ENCODE assay signal across 9 mouse cellular contexts in the genomic region with DNA sequence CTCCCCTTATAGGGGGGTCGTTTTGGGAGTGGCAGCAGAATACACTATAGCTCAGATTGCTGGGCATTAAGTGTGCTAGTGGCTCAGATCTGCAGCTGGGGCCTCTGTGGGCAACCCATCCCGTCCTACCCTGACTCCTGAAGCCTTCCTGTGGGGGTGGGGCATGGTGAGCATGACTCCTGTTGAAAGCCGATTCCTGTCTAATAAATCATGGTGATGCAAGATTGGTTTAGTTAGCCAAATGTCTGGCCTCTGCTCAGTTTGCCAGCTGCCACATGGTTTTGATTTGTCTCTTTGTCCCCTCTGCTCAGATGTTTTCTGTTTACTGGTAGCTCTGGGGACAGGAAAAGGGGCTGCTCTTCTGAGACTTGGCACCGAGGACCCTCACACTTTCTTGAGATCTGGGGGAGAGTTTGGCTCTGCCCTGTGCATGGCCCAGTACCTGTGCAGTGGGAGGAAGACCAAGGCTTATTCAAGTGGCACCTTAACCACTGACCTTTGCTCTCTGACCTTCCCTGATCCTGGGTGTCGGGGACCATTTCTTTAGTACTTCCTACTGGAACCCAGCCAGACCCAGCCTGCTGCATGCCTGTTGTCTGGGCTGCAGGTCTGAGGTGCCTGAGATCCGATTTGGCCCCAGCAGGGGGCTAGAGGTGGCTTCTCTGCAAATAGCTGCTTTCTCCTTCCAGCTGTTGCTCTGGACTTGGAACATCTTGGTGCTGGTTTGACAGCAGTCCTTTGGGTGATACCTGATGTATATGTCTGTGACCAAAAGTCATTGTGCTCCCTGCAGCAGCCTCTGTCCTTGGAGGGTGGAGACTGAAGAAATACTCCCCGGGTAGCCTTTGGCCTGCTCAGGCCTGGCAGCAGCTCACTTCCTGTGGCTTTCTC. TPM values are rescaled to one million over a fixed set of nuclear protein-coding genes. Genes with fewer than 3 reads are reported as not detected.
DNase-seq lines count a peak whose midpoint lies in the region; ATAC-seq lines count a peak whose summit lies in the region.
"Had no signal": no experiment of that assay in that cellular context is flagged by ENCODE, and none has a peak within 500 bp of the region (broad histone marks: within the 10 kb centered on the region; RNA-seq: fewer than 3 reads in every experiment).

No protein-coding gene starts in this region.

- no peak overlapping the region for H3K4me3 ChIP-seq in embryonic facial prominence, embryonic 10.5 days
- no peak overlapping the region for H3K4me3 ChIP-seq in hindbrain, embryonic 11.5 days (ENCODE audit: low read depth, low read length)
- H3K4me3 ChIP-seq: neural tube, embryonic 12.5 days had no signal

- H3K9me3 ChIP-seq in embryonic facial prominence, embryonic 10.5 days: no peaks in the 10 kb centered on the region
- H3K9me3 ChIP-seq in hindbrain, embryonic 11.5 days (ENCODE audit: control insufficient read depth, low read length): no peaks in the 10 kb centered on the region
- H3K9me3 ChIP-seq: neural tube, embryonic 12.5 days had no signal

- no peak for ATAC-seq in erythroblast, adult 5-6 weeks (replicated peaks; ENCODE audit: low FRiP score, poor library complexity, severe bottlenecking)
- ATAC-seq in hindbrain, embryonic 11.5 days (ENCODE audit: low FRiP score): no peak
- no peak for ATAC-seq in monocyte, adult 5-6 weeks (replicated peaks; ENCODE audit: insufficient number of reproducible peaks, low FRiP score, low TSS enrichment, poor library complexity, severe bottlenecking)

- H3K4me1 ChIP-seq in embryonic facial prominence, embryonic 10.5 days: peaks cover 58% of the 10 kb centered on the region
- H3K4me1 ChIP-seq in hindbrain, embryonic 11.5 days (replicated peaks; ENCODE audit: control insufficient read depth, insufficient read depth, low read length): peaks cover 4% of the 10 kb centered on the region

- peak overlapping the region; percentile 83 for H3K27ac ChIP-seq in embryonic facial prominence, embryonic 10.5 days (replicated peaks)
- no peak overlapping the region for H3K27ac ChIP-seq in hindbrain, embryonic 11.5 days (ENCODE audit: low read depth, low read length)
- H3K27ac ChIP-seq: neural tube, embryonic 12.5 days had no signal

- peak; percentile 57 for DNase-seq in urinary bladder, postnatal 14 days (ENCODE audit: low spot score)
- DNase-seq in urinary bladder, adult 2 months (ENCODE audit: low spot score): no peak
- DNase-seq in embryonic facial prominence, embryonic 10.5 days (ENCODE audit: low spot score): peak; percentile 75
- peak; percentile 66 to 69 for DNase-seq in kidney, postnatal 25 days
- no peak for DNase-seq in hindbrain, embryonic 11.5 days (ENCODE audit: low spot score)
- DNase-seq: heart, postnatal 4 days had no signal

- H3K36me3 ChIP-seq in embryonic facial prominence, embryonic 10.5 days (replicated peaks): 0 out of 2 replicates have a peak, but pooled peaks cover 5% of the 10 kb centered on the region
- H3K36me3 ChIP-seq in hindbrain, embryonic 11.5 days (ENCODE audit: control insufficient read depth, insufficient read depth, low read length): no peaks in the 10 kb centered on the region

- no peaks in the 10 kb centered on the region for H3K27me3 ChIP-seq in embryonic facial prominence, embryonic 10.5 days (replicated peaks; ENCODE audit: low read depth, poor library complexity, severe bottlenecking)
- H3K27me3 ChIP-seq in hindbrain, embryonic 11.5 days (ENCODE audit: control insufficient read depth, insufficient read depth, low read length): no peaks in the 10 kb centered on the region
- H3K27me3 ChIP-seq: neural tube, embryonic 12.5 days had no signal

- no peak overlapping the region for H3K9ac ChIP-seq in hindbrain, embryonic 11.5 days (ENCODE audit: low read depth, low read length)
- H3K9ac ChIP-seq: neural tube, embryonic 12.5 days had no signal

- H3K4me2 ChIP-seq in hindbrain, embryonic 11.5 days (replicated peaks; ENCODE audit: low read depth, low read length): no peak overlapping the region
- H3K4me2 ChIP-seq: neural tube, embryonic 12.5 days had no signal

- 31% methylated on average over 7 of the region's 7 CpGs for WGBS in embryonic facial prominence, embryonic 10.5 days
- 50% methylated on average over 7 of the region's 7 CpGs for WGBS in hindbrain, embryonic 11.5 days

RNA-seq across cellular contexts. Expression of gene Atp6v0e2, which starts 4.4 kb away (rescaled TPM):
- polyA plus RNA-seq in urinary bladder, adult 2 months (2012; rRNA removed): 50.0 and 56.9 TPM in 2 replicates
- polyA plus RNA-seq in embryonic facial prominence, embryonic 10.5 days (2016; fragmentation: Nextera tagmentation; extraction: Ambion mirVana): 22.7 and 24.1 TPM in 2 replicates
- total RNA-seq in erythroblast, adult 5-6 weeks (2015; ENCODE audit: low replicate concordance): not detected in 2 replicates
- total RNA-seq in erythroblast, adult 5-6 weeks (2017; ENCODE audit: low replicate concordance): not detected in 2 replicates
- 55.1 and 59.0 TPM in 2 replicates for polyA plus RNA-seq in hindbrain, embryonic 11.5 days (2014; fragmentation: Nextera tagmentation; extraction: Ambion mirVana)
- 1.8 TPM in 1 of 3 replicates, not detected in the others for total RNA-seq in monocyte, adult 5-6 weeks (2017)

RNA-seq across cellular contexts. Expression of gene Lrrc61, which starts 12.8 kb away (rescaled TPM):
- polyA plus RNA-seq in urinary bladder, adult 2 months (2012; rRNA removed): 12.3 and 13.4 TPM in 2 replicates
- polyA plus RNA-seq in embryonic facial prominence, embryonic 10.5 days (2016; fragmentation: Nextera tagmentation; extraction: Ambion mirVana): 17.7 and 18.9 TPM in 2 replicates
- 2.3 and 8.4 TPM in 2 replicates for total RNA-seq in erythroblast, adult 5-6 weeks (2015; ENCODE audit: low replicate concordance)
- total RNA-seq in erythroblast, adult 5-6 weeks (2017; ENCODE audit: low replicate concordance): 0.94 and 10.3 TPM in 2 replicates
- polyA plus RNA-seq in hindbrain, embryonic 11.5 days (2014; fragmentation: Nextera tagmentation; extraction: Ambion mirVana): 13.9 and 17.2 TPM in 2 replicates
- 11.2 to 24.6 TPM (median 14.3 TPM) in 3 replicates for total RNA-seq in monocyte, adult 5-6 weeks (2017)

RNA-seq across cellular contexts. Expression of gene Rarres2, which starts 30.8 kb away (rescaled TPM):
- polyA plus RNA-seq in urinary bladder, adult 2 months (2012; rRNA removed): 374 and 453 TPM in 2 replicates
- 2.5 and 3.0 TPM in 2 replicates for polyA plus RNA-seq in embryonic facial prominence, embryonic 10.5 days (2016; fragmentation: Nextera tagmentation; extraction: Ambion mirVana)
- not detected in 2 replicates for total RNA-seq in erythroblast, adult 5-6 weeks (2015; ENCODE audit: low replicate concordance)
- not detected in 2 replicates for total RNA-seq in erythroblast, adult 5-6 weeks (2017; ENCODE audit: low replicate concordance)
- polyA plus RNA-seq in hindbrain, embryonic 11.5 days (2014; fragmentation: Nextera tagmentation; extraction: Ambion mirVana): 2.0 and 2.5 TPM in 2 replicates
- not detected in 3 replicates for total RNA-seq in monocyte, adult 5-6 weeks (2017)

RNA-seq across cellular contexts. Expression of gene Gm45021, which starts 47.6 kb away (rescaled TPM):
- polyA plus RNA-seq in urinary bladder, adult 2 months (2012; rRNA removed): 0.47 and 0.56 TPM in 2 replicates
- polyA plus RNA-seq in embryonic facial prominence, embryonic 10.5 days (2016; fragmentation: Nextera tagmentation; extraction: Ambion mirVana): not detected in 2 replicates
- not detected in 2 replicates for total RNA-seq in erythroblast, adult 5-6 weeks (2015; ENCODE audit: low replicate concordance)
- not detected in 2 replicates for total RNA-seq in erythroblast, adult 5-6 weeks (2017; ENCODE audit: low replicate concordance)
- not detected in 2 replicates for polyA plus RNA-seq in hindbrain, embryonic 11.5 days (2014; fragmentation: Nextera tagmentation; extraction: Ambion mirVana)
- not detected in 3 replicates for total RNA-seq in monocyte, adult 5-6 weeks (2017)
- total RNA-seq: heart, postnatal 4 days had no signal
- polyA plus RNA-seq: neural tube, embryonic 12.5 days had no signal

RNA-seq across cellular contexts. Expression of gene Repin1, which starts 51.9 kb away (rescaled TPM):
- polyA plus RNA-seq in urinary bladder, adult 2 months (2012; rRNA removed): 45.0 and 45.4 TPM in 2 replicates
- polyA plus RNA-seq in embryonic facial prominence, embryonic 10.5 days (2016; fragmentation: Nextera tagmentation; extraction: Ambion mirVana): 50.7 and 56.2 TPM in 2 replicates
- total RNA-seq in erythroblast, adult 5-6 weeks (2015; ENCODE audit: low replicate concordance): 2.3 TPM in 2 replicates
- 3.9 TPM in 1 of 2 replicates, not detected in the other for total RNA-seq in erythroblast, adult 5-6 weeks (2017; ENCODE audit: low replicate concordance)
- 35.3 and 37.8 TPM in 2 replicates for polyA plus RNA-seq in hindbrain, embryonic 11.5 days (2014; fragmentation: Nextera tagmentation; extraction: Ambion mirVana)
- 0.85 to 5.5 TPM (median 2.1 TPM) in 3 replicates for total RNA-seq in monocyte, adult 5-6 weeks (2017)

Comparison
In these comparisons a context has a peak if more than half of its experiments do, and no peak if none do; other contexts are left out.
1. DNase-seq: peak in urinary bladder, postnatal 14 days (single experiment), embryonic facial prominence, embryonic 10.5 days (single experiment) and kidney, postnatal 25 days (2 of 2); none in urinary bladder, adult 2 months (single experiment) and hindbrain, embryonic 11.5 days (single experiment).
2. RNA of gene Rarres2, which starts 30.8 kb away (polyA plus RNA-seq): 374 to 453 TPM in urinary bladder, adult 2 months; 2.0 to 2.5 TPM in hindbrain, embryonic 11.5 days and 2.5 to 3.0 TPM in embryonic facial prominence, embryonic 10.5 days; every median in the first group is over 10 times any median in the second.